Mouse (Mus musculus) urinary bladder, postnatal 14 days (tissue): ENCODE measurements around the gene Abtb2.

Source experiments
- DNase-seq: peaks from one replicate; pipeline ENCODE4 v3.0.0; 2021; ENCODE audit warnings: low spot score

The Abtb2 gene

GRCm38 (mm10) chr2:103687888-103688287 lies 121.8 kb downstream of the Abtb2 start:
- no peak for DNase-seq

GRCm38 (mm10) chr2:103690425-103690824 lies 124.3 kb downstream of the Abtb2 start:
- peak; percentile 15 for DNase-seq

- DNase-seq, result no peak
Observed at GRCm38 (mm10) chr2:103690828-103691227, 124.7 kb downstream of the Abtb2 start.

- DNase-seq, result no peak
Observed at GRCm38 (mm10) chr2:103691278-103691677, 125.2 kb downstream of the Abtb2 start.

GRCm38 (mm10) chr2:103692810-103693209 lies 126.7 kb downstream of the Abtb2 start:
- DNase-seq, result no peak

- DNase-seq, result no peak
Observed at GRCm38 (mm10) chr2:103694777-103695563, 128.9 kb downstream of the Abtb2 start.

GRCm38 (mm10) chr2:103696177-103696576 lies 130.1 kb downstream of the Abtb2 start:
- peak; percentile 75 for DNase-seq

- DNase-seq, result no peak
Observed at GRCm38 (mm10) chr2:103700514-103700913, 134.4 kb downstream of the Abtb2 start.

GRCm38 (mm10) chr2:103703336-103703735 lies 137.2 kb downstream of the Abtb2 start:
- no peak for DNase-seq

- no peak for DNase-seq
Observed at GRCm38 (mm10) chr2:103703865-103704264, 137.8 kb downstream of the Abtb2 start.

GRCm38 (mm10) chr2:103705826-103706225 lies 139.7 kb downstream of the Abtb2 start:
- no peak for DNase-seq

GRCm38 (mm10) chr2:103706226-103706625 lies 140.1 kb downstream of the Abtb2 start:
- DNase-seq, result peak; percentile 53

GRCm38 (mm10) chr2:103707056-103707776 lies 141.1 kb downstream of the Abtb2 start:
- no peak for DNase-seq

GRCm38 (mm10) chr2:103710849-103711248 lies 144.7 kb downstream of the Abtb2 start:
- no peak for DNase-seq

- no peak for DNase-seq
Observed at GRCm38 (mm10) chr2:103713831-103714230, 147.7 kb downstream of the Abtb2 start.

- DNase-seq, result no peak
Observed at GRCm38 (mm10) chr2:103714412-103714811, 148.3 kb downstream of the Abtb2 start.

GRCm38 (mm10) chr2:103718594-103719291 lies 152.6 kb downstream of the Abtb2 start:
- DNase-seq, result peak; percentile 65

GRCm38 (mm10) chr2:103719292-103719646 lies 153.2 kb downstream of the Abtb2 start:
- DNase-seq, result no peak

GRCm38 (mm10) chr2:103724521-103724920 lies 158.4 kb downstream of the Abtb2 start:
- DNase-seq, result no peak

GRCm38 (mm10) chr2:103728027-103728540 lies 162.0 kb downstream of the Abtb2 start:
- DNase-seq, result no peak

GRCm38 (mm10) chr2:103730999-103731398 lies 164.9 kb downstream of the Abtb2 start:
- DNase-seq, result no peak

GRCm38 (mm10) chr2:103731423-103731822 lies 165.3 kb downstream of the Abtb2 start:
- DNase-seq, result no peak

- no peak for DNase-seq
Observed at GRCm38 (mm10) chr2:103742821-103743220, 176.7 kb downstream of the Abtb2 start.
